Mouse (Mus musculus): ENCODE data around the gene Camk2d. TPM values are rescaled to one million over a fixed set of nuclear protein-coding genes. Genes with fewer than 3 reads are reported as not detected.
A peak's percentile ranks its signal among the peaks of the same experiment; 100 is the strongest.

The Camk2d gene
- total RNA-seq, 2 experiments from 2014 or later = 132 to 135 TPM

DNA sequence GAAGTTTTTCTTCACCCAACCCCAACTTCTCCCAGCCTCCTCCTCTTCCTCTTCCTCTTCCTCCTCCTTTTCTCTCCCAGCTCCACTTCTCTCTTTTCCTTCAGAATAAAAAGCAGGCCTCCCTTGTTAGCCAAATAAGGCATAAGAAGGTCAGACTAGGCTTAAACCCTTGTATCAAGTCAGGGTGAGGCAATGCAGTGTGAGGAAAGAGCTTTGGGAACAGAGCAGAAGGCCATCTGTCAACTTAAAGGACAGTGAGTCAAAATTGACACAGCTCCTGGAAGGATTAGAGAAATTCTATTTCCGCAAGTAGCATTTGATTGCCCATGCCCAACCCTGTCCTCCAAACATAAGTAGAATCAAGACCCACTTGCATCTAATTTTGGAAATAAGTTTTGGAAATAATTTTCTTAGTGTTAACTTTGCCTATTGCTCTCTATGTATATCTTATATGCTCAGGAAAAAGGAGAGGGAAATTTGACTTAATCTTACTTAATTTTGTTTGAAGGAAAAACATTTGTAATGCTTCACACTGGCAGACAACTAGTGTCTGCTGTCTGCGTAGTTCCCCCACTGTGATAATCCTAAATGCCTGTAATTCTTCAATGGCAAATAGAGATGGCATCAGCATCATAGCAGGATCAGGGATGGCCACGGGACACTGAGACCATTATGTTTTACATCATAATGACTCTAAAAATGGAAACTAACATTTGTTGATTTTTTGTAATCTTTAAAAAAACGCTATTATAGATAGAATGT, 16.8 kb downstream of the Camk2d start:
- DNase-seq = no peak

DNA sequence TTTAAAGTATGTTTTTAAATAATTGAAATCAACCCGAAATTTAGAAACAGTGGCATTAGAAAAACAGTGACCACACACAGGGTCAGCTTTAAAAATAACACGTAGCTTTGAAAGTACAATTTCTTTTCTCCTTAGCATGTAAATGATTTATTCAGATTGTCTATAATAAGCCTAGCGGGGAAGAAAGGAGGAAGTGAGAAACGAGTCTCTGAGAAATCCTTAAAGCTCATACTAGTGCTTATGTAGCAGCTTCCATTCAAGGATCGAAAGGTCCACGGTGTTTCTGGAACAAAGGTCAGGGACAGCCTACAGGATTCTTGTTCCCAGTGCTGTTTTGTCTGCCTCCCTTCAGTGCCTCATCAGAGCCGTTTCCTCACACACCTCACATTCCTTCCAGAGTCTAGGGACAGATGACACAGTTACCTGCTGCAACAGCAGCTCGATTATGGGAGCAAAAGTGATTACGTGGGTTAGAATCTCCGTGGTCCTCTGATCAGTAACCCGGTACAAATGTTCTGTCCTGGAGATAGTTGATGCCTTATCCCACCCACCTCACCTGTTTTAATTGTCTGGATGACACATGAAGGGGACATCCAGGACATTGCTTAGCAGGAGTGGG, 17.5 kb downstream of the Camk2d start:
- DNase-seq = no peak

DNA sequence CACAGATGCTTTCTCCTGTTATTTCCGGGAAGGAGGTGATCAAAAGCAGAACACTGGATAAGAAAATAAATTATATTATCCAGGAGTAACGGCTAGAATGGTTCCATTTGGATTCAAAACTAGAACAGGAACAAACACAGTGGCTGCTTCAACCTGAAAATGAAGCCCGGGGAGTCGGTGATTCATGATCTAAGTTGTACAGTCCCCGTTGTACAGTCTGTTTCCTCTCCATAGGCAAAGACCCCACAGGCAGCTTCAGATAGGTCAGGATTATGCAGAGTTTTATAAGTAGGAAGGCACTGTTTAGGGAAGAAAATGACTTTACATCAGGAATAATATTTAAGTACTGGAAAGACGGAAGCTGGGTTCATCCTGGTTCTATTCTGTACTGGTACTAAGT, 19.2 kb downstream of the Camk2d start:
- DNase-seq = no peak

DNA sequence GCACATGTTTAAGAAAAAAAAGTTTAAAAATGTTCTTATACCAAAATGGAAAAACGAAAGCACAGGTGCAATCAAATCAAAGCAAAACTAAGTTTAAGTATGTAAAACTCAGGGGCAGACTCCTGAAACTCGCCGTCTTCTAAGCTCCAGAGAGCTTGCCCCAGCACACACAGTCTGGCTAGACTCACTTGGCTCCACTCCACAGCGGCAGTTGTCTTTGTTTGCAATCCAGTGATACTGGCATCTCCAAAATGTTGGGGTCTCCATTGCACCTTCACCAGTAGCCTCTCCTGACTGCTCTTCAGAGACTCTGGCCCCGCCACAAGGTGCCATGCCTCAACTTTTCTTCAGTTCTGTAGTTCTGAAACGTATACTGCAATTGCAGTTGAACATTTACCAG, 24.1 kb downstream of the Camk2d start:
- DNase-seq = no peak

DNA sequence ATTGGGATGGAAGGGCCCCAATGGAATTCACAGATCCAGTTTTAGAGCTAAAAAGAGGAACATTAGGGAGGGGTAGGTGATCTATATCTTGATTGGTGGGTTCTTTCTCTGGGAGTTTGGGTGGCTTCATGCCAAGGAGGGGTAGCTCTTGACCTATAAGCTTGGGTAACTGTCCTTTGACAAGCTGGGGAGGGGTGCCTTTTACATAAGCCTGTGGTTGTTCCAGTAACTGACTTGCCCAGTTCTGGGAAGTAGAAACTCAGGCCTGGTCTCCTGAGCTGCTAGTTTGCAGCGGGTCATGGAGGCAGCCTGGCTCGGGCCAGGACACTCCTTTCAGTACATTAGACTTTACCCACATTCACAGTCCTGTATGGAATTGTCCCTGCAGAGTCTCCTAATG, 26.4 kb downstream of the Camk2d start:
- no peak for DNase-seq

DNA sequence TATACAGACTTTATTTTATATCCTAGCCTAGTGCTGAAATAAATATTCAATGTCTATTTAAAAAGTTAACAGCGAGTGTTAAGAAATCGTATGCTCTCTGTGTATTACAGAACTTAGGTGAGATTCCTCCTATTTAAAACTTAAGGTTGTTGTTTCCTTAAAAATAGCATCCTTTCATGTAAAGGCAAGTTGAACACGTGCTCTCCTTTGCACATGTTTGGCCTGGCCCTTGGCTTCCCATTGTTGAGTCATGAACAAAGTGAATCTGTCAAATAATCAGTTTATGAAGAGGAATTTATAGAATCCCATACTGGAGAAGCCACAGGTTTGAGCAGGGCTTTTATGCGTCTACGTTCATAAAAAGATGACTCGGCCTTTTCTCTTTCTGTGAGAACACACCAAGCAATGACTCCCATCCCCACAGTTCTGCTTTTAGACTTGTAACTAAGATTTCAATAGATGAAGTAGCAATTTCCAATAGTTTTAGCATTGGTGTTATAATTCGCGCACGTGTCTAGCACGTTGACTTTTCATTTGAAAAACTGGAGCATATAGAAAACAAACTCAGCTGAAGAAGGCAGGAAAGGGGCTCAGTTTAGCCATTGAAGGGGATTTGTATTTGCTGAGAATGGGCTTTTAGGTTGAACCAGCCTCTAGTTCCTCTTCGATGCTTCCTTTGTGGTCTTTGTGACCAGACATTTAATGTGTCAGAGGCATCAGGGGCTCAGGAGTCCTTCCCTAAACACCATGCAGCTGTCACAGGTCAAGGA, 29.1 kb downstream of the Camk2d start:
- no peak for DNase-seq

DNA sequence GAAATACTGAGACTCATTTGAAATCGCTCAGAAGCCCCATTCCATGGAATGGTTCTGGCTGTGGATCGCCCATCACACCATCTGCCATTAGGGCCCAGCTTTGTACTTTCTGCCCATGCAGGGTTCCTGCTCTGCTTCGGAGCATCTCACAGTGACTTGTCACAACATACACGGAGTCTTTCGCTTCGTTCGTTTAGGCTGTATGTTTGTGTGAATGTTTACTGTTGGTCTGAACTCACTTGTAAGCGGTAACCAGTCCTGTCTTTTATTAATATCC, 29.6 kb downstream of the Camk2d start:
- no peak for DNase-seq

DNA sequence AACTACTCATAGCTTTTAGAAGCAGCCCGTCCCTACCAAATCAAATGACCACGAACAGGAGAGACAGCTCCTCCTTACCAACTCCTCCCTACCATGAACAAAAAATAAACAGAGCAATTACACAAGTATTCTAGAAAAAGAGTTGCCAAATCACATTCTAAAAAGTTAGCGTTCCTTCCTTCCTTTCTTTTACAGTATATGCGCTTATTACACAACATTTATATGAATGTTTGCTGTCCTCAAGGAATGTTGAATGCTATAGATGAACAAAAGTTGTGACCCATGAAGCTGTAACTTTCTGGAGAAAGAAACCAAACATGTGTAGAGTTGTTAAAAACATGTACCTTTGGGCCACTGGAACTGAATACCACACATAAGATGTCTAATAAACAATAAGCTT, 31.9 kb downstream of the Camk2d start:
- DNase-seq = no peak

DNA sequence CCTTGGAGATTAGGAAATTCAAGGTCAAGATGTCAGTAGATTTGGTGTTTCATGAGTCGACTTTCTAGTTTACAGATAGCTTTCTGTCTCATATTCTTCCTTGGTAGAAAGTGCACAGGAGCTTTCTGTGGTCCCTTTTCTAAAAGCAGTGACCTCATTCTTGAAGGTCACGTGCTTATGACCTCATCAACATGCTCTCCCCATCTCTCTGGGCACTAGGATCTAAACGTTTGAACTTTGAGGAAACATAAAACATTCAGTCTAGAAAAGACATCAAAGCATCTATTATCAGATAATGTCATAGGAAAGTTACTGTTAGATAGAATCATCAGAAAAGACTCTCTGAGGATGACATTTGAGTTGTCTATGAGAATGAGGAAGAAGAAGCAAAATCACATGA, 32.3 kb downstream of the Camk2d start:
- no peak for DNase-seq

DNA sequence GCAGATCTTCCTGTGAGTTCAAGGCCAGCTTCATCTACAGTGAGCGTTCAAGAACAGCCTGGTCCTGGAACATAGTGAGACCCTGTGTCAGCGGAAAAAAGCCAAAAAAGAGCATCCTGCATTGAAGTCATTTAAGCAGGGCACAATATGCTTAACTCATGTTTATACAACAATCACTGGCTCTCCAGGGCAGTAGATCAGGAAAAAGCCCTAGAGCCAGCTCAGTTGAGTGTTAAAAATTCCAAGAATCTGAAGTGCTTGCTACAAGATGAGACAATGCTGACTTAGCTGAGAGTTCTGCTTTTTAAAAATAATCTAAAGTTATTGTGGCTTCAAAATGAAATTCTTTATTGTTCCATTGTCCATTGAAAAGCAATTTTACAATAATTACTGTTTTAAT, 32.9 kb downstream of the Camk2d start:
- DNase-seq = no peak

DNA sequence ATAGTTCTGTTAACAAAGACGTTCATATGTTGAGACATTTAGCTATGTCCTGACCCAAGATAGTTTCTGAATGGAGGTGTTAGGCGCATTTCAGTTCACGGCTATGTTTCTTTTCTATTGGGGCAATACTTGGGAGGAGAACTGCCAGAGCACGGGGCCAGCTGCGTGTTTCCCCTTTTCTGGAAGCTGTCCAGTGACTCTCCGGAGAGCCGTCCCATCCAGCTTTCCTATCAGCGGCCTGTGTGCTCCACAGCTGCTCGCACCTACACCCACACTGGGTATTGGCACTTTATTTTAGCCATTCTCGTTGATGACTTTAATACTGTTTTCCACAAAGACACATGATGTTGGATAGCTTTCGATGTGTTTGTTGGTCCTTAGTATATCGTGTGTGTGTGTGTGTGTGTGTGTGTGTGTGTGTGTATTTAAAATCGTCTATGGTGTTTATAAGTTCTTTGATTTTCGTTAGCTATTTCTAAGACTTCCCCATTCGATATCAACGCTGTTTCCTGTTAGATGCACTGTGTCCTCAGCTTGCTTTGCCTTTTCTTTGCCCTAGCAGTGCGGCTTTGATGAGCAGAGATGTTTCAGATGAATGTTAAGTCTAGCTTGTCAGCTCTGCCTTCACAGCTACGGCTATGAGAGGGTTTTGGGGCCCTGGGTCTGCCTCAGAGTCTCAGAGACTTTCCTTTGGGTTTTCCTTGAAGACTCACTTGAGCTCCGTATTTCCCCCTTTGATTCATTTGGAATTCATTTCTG, 34.2 kb downstream of the Camk2d start:
- peak; percentile 78 to 79 for DNase-seq

DNA sequence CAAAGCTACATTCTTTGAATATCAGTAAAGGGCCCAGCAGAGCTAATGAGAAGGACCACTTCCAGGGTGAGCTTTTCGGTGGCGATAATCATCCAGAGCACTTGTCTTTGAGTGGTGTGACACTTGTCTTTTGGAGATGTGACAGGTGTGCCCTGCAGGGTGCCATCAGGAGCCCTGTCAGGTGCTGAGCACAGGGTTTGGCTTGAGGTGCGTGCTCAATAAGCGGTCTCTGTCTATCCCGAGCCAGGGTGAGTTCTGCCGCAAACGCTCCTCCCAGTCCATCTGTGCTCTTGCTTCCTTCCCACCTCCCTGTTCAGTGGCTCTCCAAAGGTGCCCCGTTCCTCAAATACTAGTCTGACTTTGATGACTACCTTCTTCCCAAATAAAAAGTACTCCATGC, 35.5 kb downstream of the Camk2d start:
- DNase-seq = no peak

DNA sequence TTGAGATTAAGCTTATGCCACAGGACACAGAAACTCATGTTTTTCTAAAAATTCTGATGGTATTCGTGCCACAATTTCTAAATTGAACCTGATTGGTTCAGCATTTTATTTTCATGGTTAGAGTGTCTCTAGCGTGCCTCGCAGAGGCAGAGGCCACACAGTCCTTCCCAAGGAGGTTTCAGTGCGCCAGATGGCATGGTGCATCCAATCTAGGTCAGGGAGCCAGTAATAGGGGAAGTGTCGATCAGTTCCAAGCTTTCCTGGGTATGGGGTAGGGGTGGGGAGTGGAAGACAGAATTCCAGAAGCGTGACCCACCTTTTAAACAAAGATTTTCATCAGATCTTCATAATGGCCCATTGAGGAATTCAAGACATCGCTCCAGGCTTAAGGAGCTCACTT, 36.5 kb downstream of the Camk2d start:
- no peak for DNase-seq

DNA sequence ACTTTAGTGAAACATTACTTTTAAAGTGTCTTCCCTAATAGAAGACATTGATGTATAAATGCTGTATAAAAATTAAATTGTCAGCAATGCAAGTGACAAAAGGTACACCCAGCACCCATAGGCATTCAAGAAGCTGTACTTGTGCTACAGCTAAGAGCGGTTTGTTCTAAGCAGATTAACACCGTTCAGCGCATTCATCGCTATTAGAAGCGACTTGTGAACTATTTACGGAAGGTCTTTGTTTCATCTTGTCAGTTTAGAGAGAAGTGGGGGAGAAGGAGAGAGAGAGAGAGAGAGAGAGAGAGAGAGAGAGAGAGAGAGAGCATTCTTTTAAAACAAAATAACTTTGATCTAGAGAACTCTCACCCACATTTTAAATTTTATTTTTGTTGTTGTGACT, 38.1 kb downstream of the Camk2d start:
- no peak for DNase-seq

DNA sequence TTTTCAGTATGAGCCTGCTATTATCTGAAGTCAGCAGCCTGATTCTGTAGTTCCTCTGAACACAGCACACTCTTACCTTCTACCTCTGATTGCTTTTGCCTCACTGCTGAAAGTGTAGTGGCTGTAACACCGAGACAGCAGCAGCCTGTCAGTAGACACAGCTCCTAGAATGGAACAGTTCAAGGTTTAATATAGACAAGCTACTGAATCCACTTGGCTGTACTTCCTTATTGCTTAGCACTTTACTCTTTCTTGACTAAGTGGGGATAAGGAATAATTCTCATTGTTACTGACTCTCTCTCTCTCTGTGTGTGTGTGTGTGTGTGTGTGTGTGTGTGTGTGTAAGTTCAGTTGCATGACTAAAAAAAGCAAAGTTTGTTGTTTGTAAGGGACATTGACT, 42.2 kb downstream of the Camk2d start:
- DNase-seq = no peak

DNA sequence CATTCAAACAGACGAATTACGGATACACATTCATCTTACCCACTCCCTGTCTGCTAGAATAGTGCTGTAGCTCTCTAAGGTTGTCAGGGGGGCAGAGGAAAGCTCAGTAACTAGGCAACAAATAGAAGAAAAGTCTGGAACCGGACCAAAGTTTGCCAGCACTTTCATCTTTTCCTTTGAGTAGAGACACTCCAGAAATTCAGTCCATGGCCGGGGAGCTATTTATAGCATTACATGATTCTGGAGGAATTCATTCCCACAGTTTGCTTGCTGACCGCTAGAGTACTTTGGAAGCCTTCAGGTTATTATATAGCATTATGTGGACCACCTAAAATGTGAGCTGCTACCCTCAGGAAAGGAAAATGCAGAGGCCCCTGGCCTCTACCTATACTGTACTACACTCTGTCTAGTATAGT, 43.0 kb downstream of the Camk2d start:
- DNase-seq = peak; percentile 55 to 56

DNA sequence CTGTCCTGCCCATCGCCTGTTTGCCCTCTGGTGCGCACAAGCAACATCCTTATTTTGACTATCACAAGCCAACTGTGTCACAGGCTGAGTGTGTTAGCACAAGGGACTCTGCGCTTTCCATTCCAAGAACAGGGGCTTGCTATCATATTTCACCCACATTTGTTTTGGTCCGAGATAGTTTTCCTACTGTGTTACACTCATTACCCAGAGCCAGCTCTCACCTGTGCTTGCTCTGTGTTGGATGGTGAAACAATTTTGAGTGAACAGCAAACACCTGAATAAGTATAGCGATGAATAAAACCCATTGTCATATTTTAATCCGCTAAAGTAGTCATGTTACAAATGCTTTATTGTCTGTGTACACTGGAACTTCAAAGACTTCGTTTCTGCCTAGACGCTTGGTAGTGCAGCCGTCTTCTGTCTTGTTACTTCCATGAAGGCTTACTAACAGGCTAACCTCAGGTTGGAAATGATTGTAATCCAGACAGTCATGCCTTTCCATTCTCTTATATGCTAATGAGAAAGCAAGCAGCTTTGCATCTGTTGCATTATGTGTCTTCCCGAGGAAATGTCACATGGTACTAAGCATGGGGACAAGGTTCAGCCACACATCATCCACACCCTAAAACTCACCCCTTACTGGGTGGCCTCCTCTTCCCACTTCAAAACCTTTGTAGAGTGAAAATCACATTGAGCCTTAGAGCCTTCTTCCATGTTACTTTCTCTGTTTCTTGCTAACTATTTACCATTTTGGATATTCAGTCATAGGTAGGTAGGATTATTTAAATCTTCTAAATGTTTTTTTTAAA, 44.5 kb downstream of the Camk2d start:
- no peak for DNase-seq

DNA sequence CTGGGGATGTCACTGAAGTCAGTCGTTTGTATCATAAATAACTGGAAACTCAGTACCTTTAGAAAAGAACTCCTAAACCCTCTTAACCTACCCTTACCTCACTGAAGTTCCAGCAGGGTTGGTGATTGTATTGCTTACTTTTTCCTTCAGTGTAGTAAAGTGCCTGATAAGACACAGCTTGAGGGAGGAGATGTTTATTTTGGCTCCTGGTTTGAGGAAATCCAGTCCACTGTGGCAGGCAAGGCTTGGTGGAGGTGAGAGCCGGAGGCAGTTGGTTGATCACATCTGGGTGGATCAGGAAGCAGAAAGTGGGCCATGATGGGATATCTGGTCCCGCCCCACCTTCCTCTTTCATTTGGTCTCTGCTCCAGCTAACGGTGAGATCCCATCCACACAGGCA, 45.3 kb downstream of the Camk2d start:
- no peak for DNase-seq

DNA sequence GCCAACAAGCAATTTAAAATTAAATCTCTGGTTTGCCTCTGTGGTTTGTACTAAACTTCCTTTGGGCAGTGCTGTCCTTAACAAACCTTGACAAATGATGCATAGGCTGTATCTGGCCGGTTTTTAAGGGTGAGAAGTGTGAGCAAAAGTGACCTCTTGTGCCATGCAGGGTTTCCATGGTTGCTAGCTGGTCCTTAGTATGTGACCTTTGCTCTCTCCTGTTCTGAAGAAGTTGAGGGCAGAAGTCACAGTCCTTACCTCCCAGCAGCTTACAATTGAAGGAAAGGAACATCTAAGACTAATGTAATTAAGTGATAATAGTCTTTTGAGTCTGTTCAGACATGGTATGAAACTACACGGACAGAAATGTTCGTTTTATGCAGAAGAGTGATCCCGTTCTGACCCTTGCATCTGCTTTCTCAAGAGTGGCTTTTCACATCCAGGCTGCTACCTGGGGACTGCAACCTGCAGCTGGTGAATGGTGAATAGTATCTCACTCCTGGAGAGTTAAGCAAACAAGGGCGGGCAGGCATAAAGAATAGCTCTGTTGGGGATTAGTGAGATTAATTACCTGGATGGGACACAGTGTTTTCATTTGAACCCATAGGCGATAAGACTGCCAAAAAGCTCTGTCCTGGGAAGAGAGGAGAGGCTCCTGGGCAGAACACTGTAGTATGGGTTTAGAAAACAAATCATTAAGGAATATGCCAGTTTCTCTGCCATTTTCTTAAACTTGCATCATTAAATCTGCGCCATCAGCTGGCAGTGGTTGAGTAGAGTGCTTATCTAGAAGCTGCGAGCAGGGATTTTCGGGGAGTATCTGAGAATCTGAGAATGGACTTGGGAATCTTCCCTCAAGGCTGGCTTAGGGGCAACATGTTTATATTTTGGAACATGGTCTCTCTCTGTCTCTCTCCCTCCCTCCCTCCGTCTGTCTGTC, 47.2 kb downstream of the Camk2d start:
- no peak for DNase-seq

DNA sequence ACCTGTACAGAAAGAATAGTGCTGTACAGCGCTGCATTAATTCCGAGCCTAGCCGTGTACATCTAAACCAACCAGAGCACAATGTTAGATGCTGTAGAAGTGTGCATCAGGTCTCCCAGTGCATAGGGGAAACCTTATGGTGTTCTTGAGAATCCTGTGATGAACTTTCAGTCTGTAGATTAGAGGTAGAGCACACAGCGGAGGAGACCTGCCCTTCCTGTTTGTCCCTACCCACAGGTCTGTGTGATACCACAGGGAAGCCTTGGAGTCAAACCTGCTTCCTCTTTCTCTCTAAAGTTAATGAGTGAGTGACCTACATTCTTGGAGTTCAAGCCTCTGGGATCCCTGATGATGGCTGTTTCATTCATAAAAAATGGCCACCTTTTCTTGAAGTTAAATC, 54.2 kb downstream of the Camk2d start:
- no peak for DNase-seq

DNA sequence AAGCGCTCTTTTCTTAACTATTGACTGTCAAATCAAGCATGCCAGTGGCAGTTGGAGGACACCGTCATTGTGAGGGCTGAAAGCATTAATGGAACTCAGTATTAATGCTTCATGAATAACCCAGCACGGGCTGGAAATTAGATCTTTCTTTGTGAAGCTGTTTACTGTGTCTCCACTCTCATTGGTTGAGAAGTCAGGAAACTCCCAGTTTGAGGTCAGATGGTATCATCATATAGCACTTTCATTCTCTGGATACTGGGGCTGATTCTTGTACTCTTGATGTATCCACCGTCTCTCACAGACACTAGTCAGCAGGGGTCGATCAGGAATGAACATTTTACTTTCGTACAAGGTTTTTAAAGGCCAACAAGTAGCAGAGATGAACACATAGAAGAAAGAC, 54.6 kb downstream of the Camk2d start:
- no peak for DNase-seq
